Mouse (Mus musculus) bone marrow, adult 2 months (tissue): Measurements from ENCODE around the gene Cck.

Experiments used
- CTCF ChIP-seq: fragments of 200-500 bp; IDR thresholded peaks from 2 replicates; pipeline ENCODE4 v1.5.1; 2011; ENCODE audit warnings: low read length, control low read depth; ENCODE audit not compliant: control insufficient read depth, insufficient read depth
- POLR2A ChIP-seq: fragments of 200-500 bp; IDR thresholded peaks from 2 replicates; pipeline ENCODE4 v1.6.1; 2011; ENCODE audit warnings: low read depth, mild to moderate bottlenecking, control low read depth, low read length, borderline replicate concordance; ENCODE audit not compliant: control insufficient read depth

DNA sequence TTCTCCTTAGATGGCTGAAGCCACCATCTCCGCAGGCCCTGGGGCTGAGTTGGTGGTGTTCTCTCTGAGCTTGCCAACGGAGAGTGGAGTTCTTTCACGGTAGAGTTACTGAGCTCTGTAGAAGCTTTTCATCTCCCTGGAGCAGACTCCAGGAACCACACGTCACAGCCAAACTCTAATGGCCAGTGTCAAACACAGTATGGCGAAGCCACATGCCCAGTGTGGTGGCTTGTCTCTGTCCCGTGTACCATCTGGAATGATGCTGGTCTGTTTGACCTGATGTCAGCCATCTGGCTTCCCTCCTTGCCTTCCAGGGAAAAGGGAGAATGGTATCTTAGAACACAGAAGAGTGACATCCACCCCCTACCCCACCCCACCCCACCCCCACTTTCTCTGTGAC, 25.8 kb downstream of the Cck start:
- TF ChIP-seq CTCF = no peak
- TF ChIP-seq POLR2A = no peak
